ENCODE assay signal across 8 mouse cellular contexts in the genomic region with DNA sequence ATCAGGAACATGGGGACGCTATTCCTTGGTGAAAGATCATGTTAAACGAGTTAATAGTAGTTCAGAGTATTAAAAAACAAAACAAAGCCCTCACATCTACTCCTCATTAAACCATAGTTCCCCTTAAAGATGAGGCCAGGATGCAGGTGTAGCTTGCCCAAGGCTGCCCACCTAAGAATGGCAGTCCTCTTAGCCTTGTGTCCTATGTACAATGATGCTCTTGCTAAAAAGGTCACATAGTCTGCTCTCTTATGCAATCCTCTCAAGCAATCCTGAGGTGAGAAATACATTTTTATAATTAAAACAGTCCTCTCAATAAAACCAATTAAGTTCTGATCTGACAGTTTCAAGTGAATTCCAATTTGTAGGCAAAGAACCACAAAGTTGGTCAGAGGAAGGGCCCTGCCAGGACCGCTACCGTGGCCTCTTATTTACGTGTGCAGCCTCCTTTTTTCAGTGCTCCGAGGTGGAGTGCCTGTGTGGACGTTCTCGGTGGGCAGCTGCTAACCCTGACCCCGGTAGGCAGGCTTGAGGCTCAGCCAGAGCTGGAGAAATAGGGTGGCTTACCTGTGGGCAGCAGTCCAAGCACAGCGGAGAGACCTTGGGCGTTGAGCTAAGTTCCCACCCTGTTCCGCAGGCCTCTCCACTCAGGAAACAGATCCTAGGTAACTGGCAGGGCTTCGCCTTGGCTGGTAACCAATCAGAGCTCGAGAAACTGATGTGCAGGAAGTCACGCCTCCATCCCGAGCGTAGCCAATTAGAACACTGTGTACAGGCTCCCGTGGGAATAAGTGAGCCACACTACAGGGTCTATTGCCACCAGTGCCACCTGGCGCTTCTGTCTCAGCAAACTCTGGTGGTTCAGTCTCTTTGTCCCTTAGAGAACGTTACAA. TPM values are rescaled to one million over a fixed set of nuclear protein-coding genes. Genes with fewer than 3 reads are reported as not detected.
A peak's percentile ranks its signal among the peaks of the same experiment; 100 is the strongest.
DNase-seq lines count a peak whose midpoint lies in the region; ATAC-seq and TF ChIP-seq lines count a peak whose summit lies in the region.

A gene (minus strand): TSS at position 633 of the 893 bp plus-strand sequence.

- TF ChIP-seq POLR2A in kidney, adult 2 months (IDR thresholded peaks at IDR 0.05; ENCODE audit: low read depth, low read length): peak; percentile 30
- no peak for TF ChIP-seq POLR2A in spleen, adult 2 months (IDR thresholded peaks at IDR 0.05; ENCODE audit: low read depth, low read length)

- H3K4me1 ChIP-seq in embryonic facial prominence, embryonic 13.5 days: peaks cover 13% of the 10 kb centered on the region
- H3K4me1 ChIP-seq in kidney, adult 2 months (ENCODE audit: control insufficient read depth, insufficient read depth, low read length): no peaks in the 10 kb centered on the region; the same call in 1 of the 2 replicates
- peaks cover 6% of the 10 kb centered on the region for H3K4me1 ChIP-seq in limb, embryonic 12.5 days (replicated peaks)
- peaks cover 21% of the 10 kb centered on the region for H3K4me1 ChIP-seq in midbrain, embryonic 15.5 days
- peaks cover 6% of the 10 kb centered on the region; the same call in 1 of the 2 replicates for H3K4me1 ChIP-seq in spleen, adult 2 months (ENCODE audit: control insufficient read depth, insufficient read depth, insufficient read length)

- H3K4me3 ChIP-seq in embryonic facial prominence, embryonic 13.5 days: peak within 1 kb of the TSS; percentile 68
- peak within 1 kb of the TSS; percentile 64 for H3K4me3 ChIP-seq in kidney, adult 2 months (ENCODE audit: insufficient read depth, low read depth, low read length)
- peak within 1 kb of the TSS; percentile 71 for H3K4me3 ChIP-seq in limb, embryonic 12.5 days (replicated peaks)
- H3K4me3 ChIP-seq in midbrain, embryonic 15.5 days: peak within 1 kb of the TSS; percentile 64
- H3K4me3 ChIP-seq in spleen, adult 2 months (ENCODE audit: extremely low read depth, insufficient read depth, insufficient read length): peak within 1 kb of the TSS; percentile 77

- TF ChIP-seq CTCF in kidney, adult 2 months (conservative IDR thresholded peaks at IDR 0.05; ENCODE audit: insufficient read depth, insufficient read length, low read depth, low read length): peak; percentile 38
- TF ChIP-seq CTCF in spleen, adult 2 months (IDR thresholded peaks at IDR 0.05; ENCODE audit: extremely low read depth, insufficient read depth, insufficient read length, insufficient replicate concordance): peak; percentile 10; the same call in 1 of the 2 replicates

- no peaks in the 10 kb centered on the region for H3K27me3 ChIP-seq in embryonic facial prominence, embryonic 13.5 days
- no peaks in the 10 kb centered on the region for H3K27me3 ChIP-seq in kidney, adult 2 months (replicated peaks; ENCODE audit: control insufficient read depth, insufficient read depth, low read length)
- H3K27me3 ChIP-seq in limb, embryonic 12.5 days: no peaks in the 10 kb centered on the region
- no peaks in the 10 kb centered on the region for H3K27me3 ChIP-seq in midbrain, embryonic 15.5 days (replicated peaks)
- no peaks in the 10 kb centered on the region for H3K27me3 ChIP-seq in spleen, adult 2 months (ENCODE audit: control insufficient read depth, insufficient read depth, low read length)

- ATAC-seq in embryonic facial prominence, embryonic 13.5 days (ENCODE audit: insufficient number of reproducible peaks, insufficient read depth, low FRiP score, low TSS enrichment, low read depth): peak; percentile 98
- ATAC-seq in limb, embryonic 12.5 days (ENCODE audit: insufficient number of reproducible peaks, insufficient read depth, low FRiP score, low TSS enrichment, low read depth): peak; percentile 99
- ATAC-seq in midbrain, embryonic 15.5 days (replicated peaks): peak; percentile 100

- DNase-seq in 3134 (ENCODE audit: extremely low read depth, insufficient read length, low spot score): peak; percentile 85
- peak; percentile 92 to 93 for DNase-seq in adrenal gland, postnatal 36 days
- DNase-seq in heart, adult 18-20 months: peak; percentile 93 to 97
- DNase-seq in kidney, adult 2 months: peak; percentile 99
- peak; percentile 92 to 97 for DNase-seq in spleen, adult 2 months (ENCODE audit: low read depth in 1 of 2, low spot score in 2 of 2)

- no peaks in the 10 kb centered on the region for H3K9me3 ChIP-seq in embryonic facial prominence, embryonic 13.5 days
- no peaks in the 10 kb centered on the region for H3K9me3 ChIP-seq in limb, embryonic 12.5 days
- H3K9me3 ChIP-seq in midbrain, embryonic 15.5 days: no peaks in the 10 kb centered on the region

- peak within 1 kb of the TSS; percentile 60 for H3K27ac ChIP-seq in embryonic facial prominence, embryonic 13.5 days
- no peak within 1 kb of the TSS; the same call in 1 of the 2 replicates for H3K27ac ChIP-seq in kidney, adult 2 months (ENCODE audit: insufficient read depth, low read depth, low read length)
- peak within 1 kb of the TSS; percentile 29; the same call in 1 of the 2 replicates for H3K27ac ChIP-seq in limb, embryonic 12.5 days
- peak within 1 kb of the TSS; percentile 69 for H3K27ac ChIP-seq in midbrain, embryonic 15.5 days
- H3K27ac ChIP-seq in spleen, adult 2 months (ENCODE audit: insufficient read depth, low read length): peak within 1 kb of the TSS; percentile 86

- H3K4me2 ChIP-seq in embryonic facial prominence, embryonic 13.5 days: peak within 1 kb of the TSS; percentile 70
- H3K4me2 ChIP-seq in limb, embryonic 12.5 days: peak within 1 kb of the TSS; percentile 67
- H3K4me2 ChIP-seq in midbrain, embryonic 15.5 days: peak within 1 kb of the TSS; percentile 55

- 6% methylated on average over 20 of the region's 20 CpGs for WGBS in embryonic facial prominence, embryonic 13.5 days
- WGBS in kidney, adult 2 months: 5% methylated on average over 20 of the region's 20 CpGs
- 7% methylated on average over 20 of the region's 20 CpGs for WGBS in limb, embryonic 12.5 days
- WGBS in midbrain, embryonic 15.5 days: 6% methylated on average over 20 of the region's 20 CpGs
- 8% methylated on average over 20 of the region's 20 CpGs for WGBS in spleen, adult 2 months

- H3K36me3 ChIP-seq in embryonic facial prominence, embryonic 13.5 days: peaks cover 25% of the 10 kb centered on the region
- H3K36me3 ChIP-seq in kidney, adult 2 months (ENCODE audit: control insufficient read depth, insufficient read depth, low read length): no peaks in the 10 kb centered on the region
- peaks cover 32% of the 10 kb centered on the region; the same call in 1 of the 2 replicates for H3K36me3 ChIP-seq in limb, embryonic 12.5 days
- H3K36me3 ChIP-seq in midbrain, embryonic 15.5 days (replicated peaks): peaks cover 3% of the 10 kb centered on the region; the same call in 1 of the 2 replicates
- H3K36me3 ChIP-seq in spleen, adult 2 months (ENCODE audit: control insufficient read depth, insufficient read depth, low read length): peaks cover under 1% of the 10 kb centered on the region

- H3K9ac ChIP-seq in embryonic facial prominence, embryonic 13.5 days: peak within 1 kb of the TSS; percentile 79
- H3K9ac ChIP-seq in limb, embryonic 12.5 days (replicated peaks): peak within 1 kb of the TSS; percentile 78
- peak within 1 kb of the TSS; percentile 73 for H3K9ac ChIP-seq in midbrain, embryonic 15.5 days

RNA-seq across cellular contexts. Expression of the gene that starts here (rescaled TPM):
- 1 to 10 TPM; 2.8 to 4.3 TPM for total RNA-seq in adrenal gland, postnatal 36 days (2021)
- 22.7 and 23.5 TPM in 2 replicates for polyA plus RNA-seq in embryonic facial prominence, embryonic 13.5 days (2015; fragmentation: Nextera tagmentation; extraction: Ambion mirVana)
- total RNA-seq in heart, adult 18-20 months (2021): 10 to 100 TPM; 23.9 to 24.5 TPM
- 4.9 and 10.1 TPM in 2 replicates for polyA plus RNA-seq in kidney, adult 2 months (2012; rRNA removed)
- polyA plus RNA-seq in limb, embryonic 12.5 days (2016; fragmentation: Nextera tagmentation; extraction: Ambion mirVana): 25.1 and 25.6 TPM in 2 replicates
- polyA plus RNA-seq in midbrain, embryonic 15.5 days (2015; fragmentation: Nextera tagmentation; extraction: Ambion mirVana): 27.0 and 27.9 TPM in 2 replicates
- 2.1 and 2.7 TPM in 2 replicates for polyA plus RNA-seq in spleen, adult 2 months (2012; rRNA removed)

Comparison
In these comparisons a context has a peak if more than half of its experiments do, and no peak if none do; other contexts are left out.
1. RNA of the gene that starts here (total RNA-seq): 23.9 to 24.5 TPM in heart, adult 18-20 months; 2.8 to 4.3 TPM in adrenal gland, postnatal 36 days; every median in the first group is over 4 times any median in the second.
2. Peak in every context shown above with its lines, with median percentiles within 50 percentile points of each other: DNase-seq, ATAC-seq, H3K4me2 ChIP-seq, H3K4me3 ChIP-seq and H3K9ac ChIP-seq.